In genomic region chr4:48038847-48039246, GRCm38 (mm10) we compare ENCODE assay signal across 33 mouse cellular contexts. TPM values are rescaled to one million over a fixed set of nuclear protein-coding genes. Genes with fewer than 3 reads are reported as not detected.
"Had no signal": no experiment of that assay in that cellular context is flagged by ENCODE, and none has a peak within 500 bp of the region (broad histone marks: within the 10 kb centered on the region; RNA-seq: fewer than 3 reads in every experiment).

No protein-coding gene starts in this region.

- H3K4me3 ChIP-seq: left cerebral cortex, adult 2 months; limb, embryonic 10.5 days; limb, embryonic 12.5 days; limb, embryonic 13.5 days; limb, embryonic 15.5 days; liver, embryonic 12.5 days; liver, embryonic 13.5 days; liver, embryonic 15.5 days; lung, embryonic 15.5 days; megakaryocyte, embryonic 14.5 days; midbrain, embryonic 10.5 days; midbrain, embryonic 12.5 days; midbrain, embryonic 13.5 days; myocyte; neural tube, embryonic 12.5 days had no signal

- H3K27ac ChIP-seq: left cerebral cortex, adult 2 months; limb, embryonic 10.5 days; liver, embryonic 12.5 days; liver, embryonic 13.5 days; liver, embryonic 14.5 days; liver, embryonic 15.5 days; lung, embryonic 15.5 days; macrophage; midbrain, embryonic 10.5 days; midbrain, embryonic 12.5 days; midbrain, embryonic 13.5 days; neural tube, embryonic 12.5 days had no signal

- H3K27me3 ChIP-seq: limb, embryonic 12.5 days; limb, embryonic 13.5 days; limb, embryonic 15.5 days; lung, embryonic 15.5 days had no signal

- ATAC-seq: liver, embryonic 12.5 days; liver, postnatal 0 days; lung, postnatal 0 days; midbrain, embryonic 13.5 days; midbrain, embryonic 16.5 days had no signal

- H3K9ac ChIP-seq: limb, embryonic 12.5 days; limb, embryonic 13.5 days; limb, embryonic 15.5 days; liver, embryonic 12.5 days; liver, embryonic 13.5 days; liver, embryonic 14.5 days; liver, embryonic 15.5 days; liver, postnatal 0 days; lung, embryonic 14.5 days; lung, embryonic 15.5 days; midbrain, embryonic 12.5 days; midbrain, embryonic 13.5 days; neural tube, embryonic 12.5 days had no signal

- H3K36me3 ChIP-seq: limb, embryonic 10.5 days; limb, embryonic 12.5 days; limb, embryonic 13.5 days; limb, embryonic 15.5 days; liver, embryonic 12.5 days; liver, embryonic 13.5 days; liver, embryonic 15.5 days; lung, embryonic 15.5 days; midbrain, embryonic 10.5 days; midbrain, embryonic 12.5 days; midbrain, embryonic 13.5 days; neural tube, embryonic 12.5 days had no signal

- H3K9me3 ChIP-seq: limb, embryonic 10.5 days; limb, embryonic 12.5 days; limb, embryonic 13.5 days; limb, embryonic 15.5 days; liver, embryonic 12.5 days; liver, embryonic 13.5 days; liver, embryonic 15.5 days; lung, embryonic 15.5 days; megakaryocyte, embryonic 14.5 days; midbrain, embryonic 10.5 days; midbrain, embryonic 12.5 days; midbrain, embryonic 13.5 days; neural tube, embryonic 12.5 days had no signal

- H3K4me2 ChIP-seq: limb, embryonic 12.5 days; limb, embryonic 13.5 days; limb, embryonic 15.5 days; liver, embryonic 11.5 days; liver, embryonic 12.5 days; liver, embryonic 13.5 days; liver, embryonic 15.5 days; lung, embryonic 14.5 days; lung, embryonic 15.5 days; midbrain, embryonic 12.5 days; midbrain, embryonic 13.5 days; neural tube, embryonic 12.5 days had no signal

- DNase-seq: left cerebral cortex, postnatal 4 days; liver; liver, embryonic 13.5 days; liver, postnatal 0 days; lung, adult 18-20 months; lung, adult 2 months; lung, embryonic 14.5 days; lung, postnatal 10 days; lung, postnatal 14 days; lung, postnatal 36 days; lung, postnatal 4 days; midbrain, embryonic 14.5 days had no signal

RNA-seq across cellular contexts. Expression of gene Nr4a3, which starts 6.1 kb away (rescaled TPM):
- polyA plus RNA-seq: liver, adult 2 months; liver, embryonic 12.5 days; liver, embryonic 13.5 days; liver, embryonic 15.5 days; liver, embryonic 16.5 days; liver, postnatal 0 days had no signal
